Mouse (Mus musculus) kidney, embryonic 14.5 days (tissue): ENCODE results near the gene Aldh2. TPM values are rescaled to one million over a fixed set of nuclear protein-coding genes. Genes with fewer than 3 reads are reported as not detected.

Source experiments
- ATAC-seq: fragments of 200-750 bp; cut with Nextera tagmentation; 2 replicates; pipeline ENCODE4 v1.8.0; 2017; ENCODE audit warnings: moderate number of reproducible peaks, mild to moderate bottlenecking, moderate TSS enrichment, moderate library complexity; ENCODE audit not compliant: low FRiP score, low TSS enrichment
- H3K27ac ChIP-seq: fragments of 300-500 bp; sonication (generic); 2 replicates; pipeline ENCODE4 v1.5.1; 2014; ENCODE audit warnings: low read depth, mild to moderate bottlenecking, low read length, moderate library complexity, mixed read lengths
- H3K27me3 ChIP-seq: fragments of 300-500 bp; sonication (generic); 2 replicates; pipeline ENCODE4 v1.6.1; 2014; ENCODE audit warnings: mild to moderate bottlenecking, low read length; ENCODE audit not compliant: control insufficient read depth, insufficient read depth
- H3K36me3 ChIP-seq: fragments of 300-500 bp; sonication (generic); 2 replicates; pipeline ENCODE4 v1.6.1; 2014; ENCODE audit warnings: low read length, mixed read lengths; ENCODE audit not compliant: control insufficient read depth, insufficient read depth
- H3K4me1 ChIP-seq: fragments of 300-500 bp; sonication (generic); 2 replicates; pipeline ENCODE4 v1.6.1; 2014; ENCODE audit warnings: low read length, mixed read lengths; ENCODE audit not compliant: control insufficient read depth, insufficient read depth
- H3K4me2 ChIP-seq: fragments of 300-500 bp; sonication (generic); replicated peaks from 2 replicates; pipeline ENCODE4 v1.6.1; 2014; ENCODE audit warnings: low read depth, mild to moderate bottlenecking, low read length
- H3K4me3 ChIP-seq: fragments of 300-500 bp; sonication (generic); 2 replicates; pipeline ENCODE4 v1.5.1; 2014; ENCODE audit warnings: mild to moderate bottlenecking, low read length
- H3K9ac ChIP-seq: fragments of 300-500 bp; sonication (generic); 2 replicates; pipeline ENCODE4 v1.6.1; 2014; ENCODE audit warnings: low read depth, mild to moderate bottlenecking, low read length, moderate library complexity
- H3K9me3 ChIP-seq: fragments of 300-500 bp; sonication (generic); 2 replicates; pipeline ENCODE4 v1.6.1; 2016; ENCODE audit warnings: low read length; ENCODE audit not compliant: control insufficient read depth
- WGBS: fragments of 180-500 bp; shearing (Covaris S2); extraction: QIAGEN DNeasy Blood & Tissue Kit; methylation state at CpG from one replicate; pipeline ENCODE4 v1.1.7; 2014; 5-methylcytosine and 5-hydroxymethylcytosine counted together
- polyA plus RNA-seq: library from polyadenylated mRNA; unstranded; fragments of >200 nt; fragmentation: Nextera tagmentation; extraction: Ambion mirVana; gene quantifications from 2 replicates; pipeline ENCODE4 v1.2.1, GENCODE M21; 2014

The Aldh2 gene
- polyA plus RNA-seq, 1 experiment from 2014 or later: 78.8 TPM

DNA sequence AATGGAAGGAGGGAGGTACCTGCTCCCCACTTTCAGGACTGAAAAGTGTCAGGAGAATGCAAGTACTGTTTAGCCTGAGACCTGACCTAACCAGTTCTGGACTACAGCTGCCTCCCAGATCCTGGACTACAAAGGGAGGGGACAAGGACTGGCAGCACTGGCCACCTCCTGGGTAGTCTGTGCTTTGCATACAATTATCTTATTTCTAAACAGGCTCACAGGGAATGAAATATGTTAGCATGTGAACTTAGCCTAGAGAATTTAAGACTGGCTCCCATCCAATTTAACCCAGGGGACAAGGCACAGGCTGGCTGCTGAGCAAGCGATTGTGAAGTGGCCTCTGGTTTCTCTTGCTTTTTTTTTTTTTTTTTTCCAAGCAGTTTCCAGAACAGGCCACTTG is 22.8 kb downstream of the Aldh2 start:
- peaks cover 47% of the 10 kb centered on the region for H3K36me3 ChIP-seq
- no peaks in the 10 kb centered on the region for H3K9me3 ChIP-seq
- no peaks in the 10 kb centered on the region for H3K27me3 ChIP-seq
- ATAC-seq: no peak
- no peak overlapping the region for H3K4me2 ChIP-seq
- no peaks in the 10 kb centered on the region for H3K4me1 ChIP-seq
- H3K27ac ChIP-seq: no peak overlapping the region
- no peak overlapping the region for H3K9ac ChIP-seq
- 61% methylated on average over 1 of the region's 1 CpGs for WGBS
- no peak overlapping the region for H3K4me3 ChIP-seq

DNA sequence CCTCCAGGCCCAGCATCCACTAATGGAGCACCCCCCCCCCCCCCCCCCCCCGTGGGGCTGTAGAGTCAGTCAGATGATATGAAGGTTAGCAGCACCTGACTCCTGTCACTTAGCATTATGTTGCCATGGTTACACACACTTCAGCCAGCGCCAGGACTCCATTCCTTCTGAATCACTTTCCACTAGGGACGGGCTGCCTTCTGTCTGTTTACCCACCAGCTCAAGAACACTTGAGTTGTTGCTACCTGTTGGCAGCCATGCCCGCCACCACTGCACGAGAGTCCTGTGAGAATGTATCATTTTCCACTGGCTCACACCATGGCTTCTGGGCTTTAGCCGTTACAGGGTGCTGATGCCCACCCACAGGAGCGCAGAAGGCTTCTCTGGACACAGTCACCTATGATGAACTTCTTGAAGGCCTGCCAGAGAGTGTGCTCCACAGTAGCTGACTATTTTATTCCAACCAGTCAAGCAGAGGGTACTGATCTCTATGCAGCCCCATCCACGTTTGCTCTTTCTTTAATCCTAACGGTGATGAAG is 23.7 kb downstream of the Aldh2 start:
- Histone ChIP-seq H3K9me3 (no peaks in the 10 kb centered on the region), H3K36me3 (peaks cover 40% of the 10 kb centered on the region), H3K4me2 (no peak overlapping the region), H3K27ac (no peak overlapping the region), H3K4me3 (no peak overlapping the region), H3K9ac (no peak overlapping the region), H3K27me3 (no peaks in the 10 kb centered on the region), H3K4me1 (no peaks in the 10 kb centered on the region)
- 81% methylated on average over 8 of the region's 9 CpGs for WGBS
- no peak for ATAC-seq

DNA sequence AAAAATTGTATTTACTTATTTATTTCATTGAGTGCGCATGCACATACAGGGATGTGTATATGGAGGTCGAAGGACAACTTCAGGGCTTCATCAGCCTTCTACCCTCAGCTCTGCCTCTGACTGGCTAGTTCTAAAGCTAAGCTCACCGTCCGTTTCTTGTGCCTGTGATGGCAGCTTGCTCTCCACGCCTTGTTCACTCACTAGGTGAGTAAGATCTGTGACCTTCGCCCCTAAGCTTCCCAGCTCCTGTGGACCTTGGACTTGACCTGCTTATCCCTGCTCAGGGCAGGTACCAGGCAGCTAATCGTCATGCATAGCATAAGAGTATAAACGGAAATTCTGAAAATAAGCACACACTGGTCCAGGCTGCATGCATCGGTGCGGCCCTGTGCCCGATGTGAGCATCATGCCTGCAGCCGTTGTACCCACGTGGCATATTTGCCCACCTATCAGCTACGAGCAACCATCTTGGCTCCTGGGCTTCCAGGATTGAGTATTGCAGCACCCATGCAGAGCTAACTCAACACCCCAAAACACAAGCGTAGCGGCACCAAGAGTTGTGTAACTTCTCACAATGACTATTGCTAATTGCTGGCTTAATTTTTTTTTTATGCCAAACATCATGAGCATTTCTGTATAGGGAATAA is 27.5 kb downstream of the Aldh2 start:
- Histone ChIP-seq H3K27ac (no peak overlapping the region), H3K36me3 (peaks cover 21% of the 10 kb centered on the region), H3K4me3 (no peak overlapping the region), H3K4me2 (no peak overlapping the region), H3K9me3 (no peaks in the 10 kb centered on the region), H3K9ac (no peak overlapping the region), H3K4me1 (no peaks in the 10 kb centered on the region), H3K27me3 (no peaks in the 10 kb centered on the region)
- 90% methylated on average over 16 of the region's 16 CpGs for WGBS
- no peak for ATAC-seq

DNA sequence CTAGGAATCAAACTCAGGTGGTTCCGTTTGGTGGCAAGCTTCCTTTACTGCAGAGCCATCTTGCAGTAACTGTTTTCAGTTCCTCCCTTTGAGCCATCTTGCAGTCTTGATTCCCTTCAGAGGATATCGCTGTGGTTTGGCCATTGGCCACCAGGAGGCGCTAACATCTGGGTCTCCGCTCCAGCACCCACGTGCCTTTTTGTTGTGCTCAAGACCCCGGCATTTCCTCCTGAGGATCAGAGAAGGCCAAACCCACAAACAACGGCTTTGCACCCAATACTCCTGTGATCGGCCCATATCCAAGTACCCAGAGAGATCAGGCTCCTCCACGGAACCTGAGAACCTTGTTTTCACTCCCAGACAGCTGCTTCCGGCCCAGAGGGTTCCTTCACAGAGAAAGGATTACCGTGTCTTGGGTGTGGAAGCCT is 29.1 kb downstream of the Aldh2 start:
- ATAC-seq: peak; percentile 58
- Histone ChIP-seq H3K4me2 (peak overlapping the region; percentile 39), H3K4me1 (no peaks in the 10 kb centered on the region), H3K27me3 (no peaks in the 10 kb centered on the region), H3K9ac (no peak overlapping the region), H3K36me3 (peaks cover 10% of the 10 kb centered on the region), H3K4me3 (peak overlapping the region; percentile 9; the same call in 1 of the 2 replicates), H3K9me3 (no peaks in the 10 kb centered on the region), H3K27ac (no peak overlapping the region)
- 8% methylated on average over 11 of the region's 11 CpGs for WGBS

DNA sequence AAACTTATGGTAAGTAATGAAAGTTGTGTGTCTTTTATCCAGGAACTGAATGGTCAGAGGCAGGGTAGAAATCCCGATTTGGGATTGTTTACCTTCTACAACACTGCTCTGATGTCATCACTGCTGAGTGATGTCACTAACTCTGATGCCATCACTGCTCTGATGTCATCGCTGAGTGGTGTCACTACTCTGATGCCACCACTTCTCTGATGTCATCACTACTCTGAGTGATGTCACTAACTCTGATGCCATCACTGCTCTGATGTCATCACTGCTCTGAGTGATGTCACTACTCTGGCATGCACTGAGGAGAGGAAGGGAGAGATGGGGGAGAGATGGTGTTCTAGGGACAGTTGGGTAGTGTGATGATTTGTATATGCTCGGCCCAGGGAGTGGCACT is 31.2 kb downstream of the Aldh2 start:
- Histone ChIP-seq H3K27me3 (no peaks in the 10 kb centered on the region), H3K4me2 (no peak overlapping the region), H3K27ac (no peak overlapping the region), H3K9me3 (no peaks in the 10 kb centered on the region), H3K4me1 (no peaks in the 10 kb centered on the region), H3K9ac (no peak overlapping the region), H3K36me3 (no peaks in the 10 kb centered on the region), H3K4me3 (no peak overlapping the region)
- 86% methylated on average over 3 of the region's 3 CpGs for WGBS
- ATAC-seq: no peak

DNA sequence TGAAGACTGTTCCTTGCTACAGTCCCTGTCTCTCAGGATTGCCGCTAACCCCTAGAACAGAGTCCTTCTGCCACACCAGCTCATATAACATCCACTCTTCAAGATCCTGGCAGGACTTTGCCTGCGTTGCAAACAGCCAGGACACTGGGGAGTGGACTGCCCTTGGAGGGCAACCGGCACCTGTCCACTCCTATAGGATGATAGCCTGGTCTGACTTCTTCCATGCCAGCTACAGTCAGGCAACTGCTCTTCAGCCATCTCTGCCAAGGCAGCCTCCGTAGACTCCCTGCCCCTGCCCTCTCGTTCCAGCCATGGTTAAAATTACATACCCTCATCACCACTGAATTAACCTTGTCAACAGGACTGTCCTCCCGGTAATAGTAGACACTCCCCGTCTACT is 44.4 kb downstream of the Aldh2 start:
- ATAC-seq: no peak
- WGBS: 41% methylated on average over 7 of the region's 7 CpGs
- peaks cover 3% of the 10 kb centered on the region; the same call in 1 of the 2 replicates for H3K9me3 ChIP-seq
- no peak overlapping the region for H3K4me3 ChIP-seq
- no peaks in the 10 kb centered on the region for H3K27me3 ChIP-seq
- H3K9ac ChIP-seq: no peak overlapping the region
- peaks cover 11% of the 10 kb centered on the region for H3K4me1 ChIP-seq
- no peaks in the 10 kb centered on the region for H3K36me3 ChIP-seq
- no peak overlapping the region for H3K4me2 ChIP-seq
- peak overlapping the region; percentile 15 for H3K27ac ChIP-seq

DNA sequence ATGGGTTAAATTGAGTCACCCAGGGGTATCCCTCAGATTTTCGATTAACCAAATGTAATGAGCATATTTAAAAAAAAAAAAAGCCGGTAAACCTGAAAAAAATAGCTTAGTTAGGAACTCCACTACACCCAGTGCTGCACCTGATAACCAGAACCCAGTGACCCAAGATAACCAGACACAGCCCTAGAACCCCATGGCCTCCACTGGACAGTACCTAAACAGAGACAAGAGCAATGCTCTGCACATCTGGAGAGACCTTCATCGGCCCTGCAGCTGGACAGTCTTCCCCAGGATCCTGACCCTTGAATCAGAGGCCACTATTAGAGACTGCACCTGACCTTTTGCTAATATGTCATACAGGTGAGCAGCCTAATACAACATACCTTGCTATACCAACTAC is 46.5 kb downstream of the Aldh2 start:
- H3K9me3 ChIP-seq: peaks cover 3% of the 10 kb centered on the region; the same call in 1 of the 2 replicates
- H3K4me2 ChIP-seq: no peak overlapping the region
- 91% methylated on average over 3 of the region's 3 CpGs for WGBS
- no peaks in the 10 kb centered on the region for H3K36me3 ChIP-seq
- no peak overlapping the region for H3K9ac ChIP-seq
- H3K4me3 ChIP-seq: no peak overlapping the region
- ATAC-seq: no peak
- peaks cover 16% of the 10 kb centered on the region for H3K4me1 ChIP-seq
- no peak overlapping the region for H3K27ac ChIP-seq
- no peaks in the 10 kb centered on the region for H3K27me3 ChIP-seq

DNA sequence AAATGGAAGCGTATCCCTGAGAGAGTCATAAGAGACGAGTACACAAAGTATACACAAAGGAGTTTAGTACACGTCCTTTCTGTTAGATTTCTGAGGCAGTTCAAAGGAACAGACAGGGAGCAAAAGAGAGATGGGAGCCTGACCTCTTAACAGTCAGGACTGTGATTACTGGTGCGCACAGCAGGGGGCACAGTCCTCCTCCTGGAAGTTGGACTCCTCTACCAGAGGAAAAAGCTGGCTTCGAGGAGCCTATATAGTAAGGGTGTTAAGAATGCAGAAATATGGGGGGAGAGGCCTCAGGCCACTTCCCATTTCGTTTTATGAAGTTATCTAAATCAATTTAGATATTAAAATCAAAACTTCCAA is 47.1 kb downstream of the Aldh2 start:
- Histone ChIP-seq H3K36me3 (no peaks in the 10 kb centered on the region), H3K27ac (no peak overlapping the region), H3K4me2 (peak overlapping the region; percentile 93), H3K9ac (peak overlapping the region; percentile 99), H3K4me3 (peak overlapping the region; percentile 100), H3K27me3 (no peaks in the 10 kb centered on the region), H3K4me1 (peaks cover 16% of the 10 kb centered on the region), H3K9me3 (peaks cover 3% of the 10 kb centered on the region; the same call in 1 of the 2 replicates)
- ATAC-seq: no peak
- WGBS: 38% methylated on average over 6 of the region's 6 CpGs

DNA sequence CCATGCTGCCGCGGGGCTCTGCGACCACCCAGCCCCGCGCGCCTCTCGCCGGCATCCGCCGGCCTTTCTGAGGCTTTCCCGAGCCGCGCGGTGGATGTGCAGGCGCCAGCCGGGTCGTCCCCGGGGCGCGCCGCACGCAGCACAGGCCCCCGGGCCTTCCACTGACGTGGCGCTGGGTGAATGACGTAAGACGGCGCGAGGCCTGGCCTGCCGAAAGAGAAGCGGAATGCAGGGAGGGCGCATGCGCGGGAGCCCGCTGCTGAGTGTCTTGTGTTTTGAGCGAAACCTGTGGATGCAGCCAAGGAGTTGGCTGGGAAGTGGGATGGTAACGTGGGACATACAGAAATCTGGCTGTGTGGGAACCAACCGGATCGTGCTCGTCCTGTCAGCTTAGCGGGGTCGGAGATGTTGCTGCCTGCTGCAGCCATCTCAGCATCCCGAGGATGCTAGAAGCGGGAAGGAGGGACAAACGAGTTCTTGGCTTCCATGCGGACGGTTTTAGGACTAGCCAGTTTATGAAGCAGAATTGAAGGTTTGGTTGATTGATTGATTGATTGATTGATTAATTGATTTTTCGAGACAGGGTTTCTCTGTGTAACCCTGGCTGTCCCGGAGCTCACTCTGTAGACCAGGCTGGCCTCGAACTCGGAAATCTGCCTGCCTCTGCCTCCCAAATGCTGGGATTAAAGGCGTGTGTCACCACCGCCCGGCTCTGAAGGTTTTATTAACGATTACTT is 47.7 kb downstream of the Aldh2 start, which contains the start of gene Mapkapk5:
TSS of gene Mapkapk5 (minus strand) at position 113 of the 737 bp plus-strand sequence.
- H3K9me3 ChIP-seq: peaks cover 2% of the 10 kb centered on the region; the same call in 1 of the 2 replicates
- H3K4me3 ChIP-seq: peak within 1 kb of the TSS; percentile 100
- WGBS: 2% methylated on average over 46 of the region's 55 CpGs
- peak within 1 kb of the TSS; percentile 93 for H3K4me2 ChIP-seq
- H3K4me1 ChIP-seq: peaks cover 16% of the 10 kb centered on the region
- peak within 1 kb of the TSS; percentile 99 for H3K9ac ChIP-seq
- H3K27me3 ChIP-seq: no peaks in the 10 kb centered on the region
- peak within 1 kb of the TSS; percentile 89 for H3K27ac ChIP-seq
- ATAC-seq: peak; percentile 94
- H3K36me3 ChIP-seq: no peaks in the 10 kb centered on the region
